Mouse (Mus musculus) bone marrow macrophage, adult 2 months (primary cell): ENCODE measurements at regions not wholly inside any gene's neighbourhood (a gene's known extent, or its start where the extent isn't known, plus 50 kb on each side); places are given as distances from the start of the nearest gene placed in this dataset.

Experiments
- CTCF ChIP-seq: IDR thresholded peaks from 2 replicates; pipeline ENCODE4 v1.5.1; 2012; ENCODE audit warnings: low read depth, mild to moderate bottlenecking, low read length, moderate library complexity
- POLR2A ChIP-seq: IDR thresholded peaks from 2 replicates; pipeline ENCODE4 v1.6.1; 2012; ENCODE audit warnings: mild to moderate bottlenecking, low read depth, low read length, borderline replicate concordance

DNA sequence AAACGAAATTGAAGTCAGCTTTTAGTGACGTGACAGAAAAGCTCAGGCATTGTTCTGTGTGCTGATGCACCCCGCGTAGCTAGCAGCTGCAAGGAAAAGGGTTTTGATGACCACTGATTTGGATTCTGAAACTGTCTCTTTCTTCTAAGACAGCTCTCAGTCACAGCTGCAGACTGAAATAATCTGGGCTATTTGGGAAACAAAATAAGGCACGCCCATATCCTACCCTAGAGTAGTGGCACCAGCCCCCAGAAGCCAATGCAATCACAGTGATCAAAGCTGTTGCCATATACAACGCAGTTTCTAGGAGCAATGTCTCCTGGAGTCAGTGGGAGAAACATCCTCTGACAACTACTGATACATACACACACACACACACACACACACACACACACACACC is 157.9 kb upstream of the Fbxl17 start:
- TF ChIP-seq POLR2A (no peak), CTCF (no peak)
